Mouse (Mus musculus): ENCODE measurements at regions not wholly inside any gene's neighbourhood (a gene's known extent, or its start where the extent isn't known, plus 50 kb on each side); places are given as distances from the start of the nearest gene placed in this dataset.
A peak's percentile ranks its signal among the peaks of the same experiment; 100 is the strongest.

- DNase-seq (ENCODE audit: low read depth in 3 of 3, low spot score in 3 of 3) (no peak), ATAC-seq (ENCODE audit: insufficient read depth) (peak; percentile 79)
- no peaks in the 10 kb centered on the region for H3K36me3 ChIP-seq (replicated peaks; ENCODE audit: control insufficient read depth, insufficient read depth, low read depth)
- H3K27me3 ChIP-seq (ENCODE audit: control insufficient read depth, insufficient read depth, low read length): no peaks in the 10 kb centered on the region
- no peak overlapping the region for H3K4me3 ChIP-seq (ENCODE audit: insufficient read depth in 1 of 2, low read depth in 2 of 2, low read length in 2 of 2)
- H3K4me2 ChIP-seq (ENCODE audit: low read depth): no peak overlapping the region
- no peak overlapping the region for H3K27ac ChIP-seq
- H3K9me3 ChIP-seq (ENCODE audit: control insufficient read depth, low read length): no peaks in the 10 kb centered on the region
- no peaks in the 10 kb centered on the region for H3K4me1 ChIP-seq (replicated peaks; ENCODE audit: control insufficient read depth in 2 of 2, insufficient read depth in 2 of 2, low read length in 1 of 2)
- no peak overlapping the region for H3K9ac ChIP-seq (replicated peaks)
- TF ChIP-seq CTCF (IDR thresholded peaks at IDR 0.05; ENCODE audit: low read depth) (no peak), EP300 (IDR thresholded peaks at IDR 0.05; ENCODE audit: low read depth) (no peak)
Measured at GRCm38 (mm10) chr12:46405674-46406073, 413.1 kb downstream of the Nova1 start.

DNA sequence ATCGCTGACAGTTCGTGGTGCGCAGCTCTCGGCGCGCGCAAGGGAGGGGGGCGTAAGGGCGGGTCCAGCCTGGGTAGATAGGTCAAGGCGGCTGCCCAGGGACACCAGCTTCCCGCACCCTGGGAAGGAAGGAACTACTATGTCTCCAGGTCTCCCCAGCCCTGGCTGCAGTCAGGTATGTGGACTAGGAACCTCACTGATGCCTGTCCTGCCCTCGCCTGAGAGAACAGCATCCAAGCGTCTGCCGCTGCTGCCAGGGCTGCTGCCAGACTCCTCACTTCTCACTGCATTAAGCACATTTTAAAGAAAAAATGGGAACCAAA is 419.1 kb downstream of the Nova1 start:
- Histone ChIP-seq H3K9me3 (ENCODE audit: control insufficient read depth, low read length) (no peaks in the 10 kb centered on the region), H3K27ac (no peak overlapping the region), H3K9ac (replicated peaks) (no peak overlapping the region), H3K36me3 (replicated peaks; ENCODE audit: control insufficient read depth, insufficient read depth, low read depth) (no peaks in the 10 kb centered on the region), H3K4me3 (ENCODE audit: insufficient read depth in 1 of 2, low read depth in 2 of 2, low read length in 2 of 2) (peak overlapping the region in 1 of 2 experiments; percentile 11; a peak in 1 of 4 replicates), H3K27me3 (ENCODE audit: control insufficient read depth, insufficient read depth, low read length) (peaks cover 3% of the 10 kb centered on the region; the same call in 1 of the 2 replicates), H3K4me2 (ENCODE audit: low read depth) (peak overlapping the region; percentile 3), H3K4me1 (replicated peaks; ENCODE audit: control insufficient read depth in 2 of 2, insufficient read depth in 2 of 2, low read length in 1 of 2) (no peaks in the 10 kb centered on the region)
- ATAC-seq (ENCODE audit: insufficient read depth) (no peak), DNase-seq (ENCODE audit: low read depth in 3 of 3, low spot score in 3 of 3) (no peak)
- TF ChIP-seq EP300 (IDR thresholded peaks at IDR 0.05; ENCODE audit: low read depth): no peak
- 7% methylated on average over 14 of the region's 14 CpGs for WGBS (ENCODE audit: insufficient replicate concordance)

DNA sequence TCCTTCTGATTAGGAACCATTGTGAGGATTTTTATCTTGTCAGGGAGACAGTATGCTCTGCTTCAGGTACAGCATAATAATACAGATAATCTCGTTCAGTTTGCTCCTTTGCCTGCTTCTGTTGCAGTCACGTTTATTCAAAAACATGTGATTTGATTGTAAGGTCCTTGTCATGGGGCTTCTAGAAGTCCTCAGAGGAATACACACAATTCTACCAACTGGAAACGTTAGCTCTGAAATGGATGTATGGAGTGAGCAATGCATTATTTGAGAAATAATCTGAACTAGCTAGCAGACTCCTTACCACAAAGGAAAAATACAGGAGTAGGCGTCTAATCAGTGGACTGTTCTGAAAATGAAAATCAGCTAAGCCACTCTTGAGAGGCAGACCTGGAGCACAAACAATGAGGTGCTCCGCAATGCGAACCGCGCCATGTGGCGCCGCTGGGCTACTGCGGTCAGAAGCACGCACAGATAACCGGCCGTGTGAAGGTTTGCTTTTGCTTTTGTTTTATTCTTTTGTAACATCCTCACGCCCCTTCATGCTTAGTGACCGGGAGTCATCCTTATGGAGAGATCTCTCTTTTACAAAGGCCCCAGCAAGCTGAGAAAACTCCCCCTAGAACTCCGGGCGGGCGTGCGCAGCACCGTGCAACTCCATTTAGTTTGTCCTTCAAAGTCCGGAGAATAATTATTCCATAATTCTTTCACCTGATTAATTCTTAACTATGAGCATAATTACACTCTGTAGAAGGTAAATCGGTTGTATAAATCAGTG is 419.7 kb downstream of the Nova1 start:
- peak overlapping the region; percentile 3 for H3K4me2 ChIP-seq (ENCODE audit: low read depth)
- TF ChIP-seq EP300 (IDR thresholded peaks at IDR 0.05; ENCODE audit: low read depth) (no peak), CTCF (IDR thresholded peaks at IDR 0.05; ENCODE audit: low read depth) (no peak)
- H3K9ac ChIP-seq (replicated peaks): no peak overlapping the region
- peaks cover 3% of the 10 kb centered on the region; the same call in 1 of the 2 replicates for H3K27me3 ChIP-seq (ENCODE audit: control insufficient read depth, insufficient read depth, low read length)
- no peaks in the 10 kb centered on the region for H3K9me3 ChIP-seq (ENCODE audit: control insufficient read depth, low read length)
- no peaks in the 10 kb centered on the region for H3K36me3 ChIP-seq (replicated peaks; ENCODE audit: control insufficient read depth, insufficient read depth, low read depth)
- H3K4me3 ChIP-seq (ENCODE audit: insufficient read depth in 1 of 2, low read depth in 2 of 2, low read length in 2 of 2): peak overlapping the region in 1 of 2 experiments; percentile 11; a peak in 1 of 4 replicates
- 9% methylated on average over 23 of the region's 23 CpGs for WGBS (ENCODE audit: insufficient replicate concordance)
- no peak for ATAC-seq (ENCODE audit: insufficient read depth)
- no peaks in the 10 kb centered on the region for H3K4me1 ChIP-seq (replicated peaks; ENCODE audit: control insufficient read depth in 2 of 2, insufficient read depth in 2 of 2, low read length in 1 of 2)
- DNase-seq (ENCODE audit: low read depth in 3 of 3, low spot score in 3 of 3): no peak
- no peak overlapping the region for H3K27ac ChIP-seq

DNA sequence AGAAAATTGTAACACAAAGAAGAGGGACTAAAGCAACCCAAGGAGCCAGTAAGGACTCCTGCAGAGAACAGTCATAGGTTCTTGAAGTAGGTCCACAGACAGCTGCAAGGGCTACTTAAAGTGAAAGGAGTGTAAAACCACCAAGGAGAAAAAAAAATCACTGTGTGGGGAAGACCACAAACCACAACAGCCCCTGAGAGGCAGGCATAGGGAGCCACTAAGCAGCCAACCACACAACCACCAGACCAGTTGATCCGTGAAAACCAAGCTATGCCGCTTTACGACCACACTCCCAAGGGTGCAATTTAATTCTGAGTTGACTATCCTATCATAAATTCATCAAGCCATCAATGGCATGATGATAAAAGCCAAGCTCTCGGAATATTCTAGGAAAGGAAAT is 423.5 kb downstream of the Nova1 start:
- no peak overlapping the region for H3K4me2 ChIP-seq (ENCODE audit: low read depth)
- H3K27ac ChIP-seq: no peak overlapping the region
- no peaks in the 10 kb centered on the region for H3K9me3 ChIP-seq (ENCODE audit: control insufficient read depth, low read length)
- no peak overlapping the region for H3K9ac ChIP-seq (replicated peaks)
- ATAC-seq (ENCODE audit: insufficient read depth): no peak
- H3K4me1 ChIP-seq (replicated peaks; ENCODE audit: control insufficient read depth in 2 of 2, insufficient read depth in 2 of 2, low read length in 1 of 2): no peaks in the 10 kb centered on the region
- DNase-seq (ENCODE audit: low read depth in 3 of 3, low spot score in 3 of 3): no peak
- no peaks in the 10 kb centered on the region for H3K36me3 ChIP-seq (replicated peaks; ENCODE audit: control insufficient read depth, insufficient read depth, low read depth)
- peaks cover 3% of the 10 kb centered on the region; the same call in 1 of the 2 replicates for H3K27me3 ChIP-seq (ENCODE audit: control insufficient read depth, insufficient read depth, low read length)
- WGBS (ENCODE audit: insufficient replicate concordance): 21% methylated on average over 4 of the region's 4 CpGs
- H3K4me3 ChIP-seq (ENCODE audit: insufficient read depth in 1 of 2, low read depth in 2 of 2, low read length in 2 of 2): no peak overlapping the region
- TF ChIP-seq EP300 (IDR thresholded peaks at IDR 0.05; ENCODE audit: low read depth) (no peak), CTCF (IDR thresholded peaks at IDR 0.05; ENCODE audit: low read depth) (no peak)

DNA sequence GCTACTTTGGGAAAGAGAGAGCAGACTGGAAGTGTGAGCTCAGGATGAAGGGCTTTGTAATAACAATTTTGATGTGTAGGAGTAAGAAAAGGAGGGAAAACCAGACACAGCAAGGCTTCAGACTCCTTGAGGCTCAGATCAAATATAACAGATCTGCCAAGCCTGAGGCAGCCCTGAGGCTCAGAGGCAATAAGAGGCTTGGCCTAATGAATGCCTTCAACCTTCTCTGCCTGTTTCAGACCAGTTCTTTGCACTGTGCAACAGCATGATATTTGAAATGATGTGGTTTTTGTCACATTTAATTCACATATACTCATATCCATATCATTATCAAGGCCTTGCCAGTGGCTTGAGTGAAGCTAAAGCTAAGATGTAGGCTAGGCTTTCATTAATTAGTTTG is 425.0 kb downstream of the Nova1 start:
- H3K36me3 ChIP-seq (replicated peaks; ENCODE audit: control insufficient read depth, insufficient read depth, low read depth): no peaks in the 10 kb centered on the region
- no peak overlapping the region for H3K4me2 ChIP-seq (ENCODE audit: low read depth)
- H3K4me3 ChIP-seq (ENCODE audit: insufficient read depth in 1 of 2, low read depth in 2 of 2, low read length in 2 of 2): no peak overlapping the region
- H3K9ac ChIP-seq (replicated peaks): no peak overlapping the region
- no peak for DNase-seq (ENCODE audit: low read depth in 3 of 3, low spot score in 3 of 3)
- TF ChIP-seq CTCF (IDR thresholded peaks at IDR 0.05; ENCODE audit: low read depth): no peak
- no peak for TF ChIP-seq EP300 (IDR thresholded peaks at IDR 0.05; ENCODE audit: low read depth)
- no peak overlapping the region for H3K27ac ChIP-seq
- H3K27me3 ChIP-seq (ENCODE audit: control insufficient read depth, insufficient read depth, low read length): peaks cover 2% of the 10 kb centered on the region; the same call in 1 of the 2 replicates
- H3K9me3 ChIP-seq (ENCODE audit: control insufficient read depth, low read length): no peaks in the 10 kb centered on the region
- H3K4me1 ChIP-seq (replicated peaks; ENCODE audit: control insufficient read depth in 2 of 2, insufficient read depth in 2 of 2, low read length in 1 of 2): no peaks in the 10 kb centered on the region
- no peak for ATAC-seq (ENCODE audit: insufficient read depth)
